Mouse (Mus musculus) brain, embryonic 14.5 days (tissue): ENCODE results near the gene Canx.

Experiments
- CTCF ChIP-seq: fragments of 200-500 bp; IDR thresholded peaks from 2 replicates; pipeline ENCODE4 v1.5.1; 2012; ENCODE audit warnings: inconsistent platforms, mild to moderate bottlenecking, moderate library complexity, borderline replicate concordance; ENCODE audit not compliant: insufficient read depth, insufficient read length; ENCODE audit errors: extremely low read depth
- POLR2A ChIP-seq: fragments of 200-500 bp; IDR thresholded peaks from 2 replicates; pipeline ENCODE4 v1.6.1; 2012; ENCODE audit warnings: mild to moderate bottlenecking, inconsistent platforms, borderline replicate concordance; ENCODE audit not compliant: poor library complexity, insufficient read depth, insufficient read length, severe bottlenecking; ENCODE audit errors: extremely low read depth

GRCm38 (mm10) chr11:50252684-50253265, 72.7 kb downstream of the Canx start:
- TF ChIP-seq POLR2A (no peak), CTCF (no peak)
